Mouse (Mus musculus) ES-E14 (cell line): ENCODE data around the gene Wrb.

Source experiments
- HCFC1 ChIP-seq: IDR thresholded peaks from 2 replicates; pipeline ENCODE4 v1.6.1; 2012; ENCODE audit warnings: low read length, inconsistent platforms, borderline replicate concordance; ENCODE audit not compliant: insufficient read depth
- ZC3H11A ChIP-seq: IDR thresholded peaks from 2 replicates; pipeline ENCODE4 v1.6.1; 2012; ENCODE audit warnings: low read depth, mild to moderate bottlenecking, inconsistent platforms, low read length, borderline replicate concordance

DNA sequence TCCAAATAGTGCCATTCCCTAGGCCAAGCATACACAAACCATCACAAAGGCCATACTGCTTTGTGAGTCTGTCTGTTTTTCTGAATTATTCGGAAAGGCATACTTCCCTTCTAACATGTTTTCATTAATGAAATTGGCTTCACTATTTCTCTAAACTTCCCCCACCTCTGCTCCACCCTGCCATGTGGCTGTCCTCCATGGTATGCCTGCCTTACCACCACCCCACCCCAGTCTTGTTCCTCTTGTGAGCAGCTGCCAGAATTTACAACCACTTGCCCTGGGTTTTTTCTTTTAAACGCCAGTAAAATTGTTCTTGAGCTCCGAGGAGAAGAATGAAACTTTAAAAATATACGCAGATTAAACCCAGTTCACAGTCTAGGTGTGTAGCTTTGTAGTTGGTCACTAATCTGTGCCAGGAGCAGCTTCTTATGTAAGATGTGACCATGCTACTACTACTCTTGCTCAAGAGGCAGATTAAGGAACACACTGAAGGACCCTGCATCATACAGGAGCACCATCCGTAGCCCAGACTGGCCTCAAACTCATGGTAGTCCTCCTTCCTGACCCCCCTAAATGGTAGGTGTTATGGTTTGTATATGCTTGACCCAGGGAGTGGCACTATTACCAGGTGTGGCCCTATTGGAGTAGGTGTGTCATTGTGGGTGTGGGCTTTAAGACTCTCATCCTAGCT, 34.4 kb upstream of the Wrb start:
- TF ChIP-seq HCFC1 (no peak), ZC3H11A (no peak)
